Mouse (Mus musculus): ENCODE measurements at regions not wholly inside any gene's neighbourhood (a gene's known extent, or its start where the extent isn't known, plus 50 kb on each side); places are given as distances from the start of the nearest gene placed in this dataset.
A peak's percentile ranks its signal among the peaks of the same experiment; 100 is the strongest.

DNA sequence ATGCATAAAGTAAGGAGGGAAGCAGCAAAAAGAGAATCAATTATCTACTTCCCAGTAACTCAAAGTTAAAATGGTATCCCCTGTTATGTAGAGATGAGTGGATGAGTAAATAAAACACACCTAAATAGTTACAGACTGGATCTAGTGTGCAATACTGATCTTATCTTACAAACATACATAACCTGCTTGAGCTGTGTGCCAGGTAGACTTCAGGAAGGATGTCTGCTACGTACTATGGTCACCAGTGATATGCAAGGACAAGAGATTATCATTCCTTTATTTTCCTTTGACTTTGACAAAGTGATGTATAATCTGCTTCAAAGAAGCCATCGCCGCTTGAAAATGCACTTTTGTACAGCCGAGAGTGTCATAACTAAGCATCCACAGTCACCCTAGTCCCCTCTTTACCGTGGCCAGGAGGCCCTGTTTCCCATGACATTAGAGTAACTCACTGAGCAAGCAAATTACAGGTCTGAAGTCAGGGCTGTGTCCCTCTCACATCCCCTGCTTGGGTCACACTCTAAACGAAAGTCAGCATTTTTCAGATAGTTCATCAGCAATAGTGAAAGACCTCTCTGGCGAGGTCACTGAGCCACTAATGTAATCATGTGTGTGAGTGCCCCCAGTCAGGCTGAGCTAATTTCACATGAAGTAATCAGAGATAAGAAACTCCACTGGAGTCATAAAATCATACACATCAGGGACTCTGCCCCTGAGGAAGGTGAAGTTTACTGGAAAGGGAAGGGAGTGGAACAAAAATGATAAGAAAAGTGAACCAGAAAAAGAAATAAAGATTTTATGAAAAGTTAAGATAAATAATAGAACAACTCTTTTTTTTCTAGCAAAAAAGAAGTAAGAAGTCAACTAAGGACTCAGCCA is 929.8 kb upstream of the Gm7489 start:
- intact Hi-C loops (cut with DNase I) = no loop called here
- no peak for DNase-seq (ENCODE audit: low spot score)

DNA sequence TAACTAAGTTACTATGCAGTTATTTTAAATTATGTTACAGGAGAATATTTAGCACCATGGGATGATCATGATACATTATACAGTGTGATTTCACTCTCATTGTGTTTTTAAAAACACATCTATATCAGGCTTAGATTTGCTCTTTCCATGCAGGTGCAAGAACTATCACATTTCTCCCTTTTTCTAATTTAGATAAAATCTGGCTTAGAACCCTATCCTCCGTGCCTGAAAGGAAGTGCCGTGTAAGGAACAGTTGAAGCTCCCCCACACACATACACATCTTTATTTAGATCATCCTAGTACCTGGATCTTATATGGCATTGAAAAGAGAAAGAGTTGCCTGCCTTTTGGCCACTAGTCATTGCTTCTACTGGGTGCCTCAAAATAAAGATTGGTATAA is 925.0 kb upstream of the Gm7489 start:
- intact Hi-C loops (cut with DNase I) = no loop called here

GRCm38 (mm10) chr15:52961491-52961890 is 923.2 kb upstream of the Gm7489 start:
- DNase-seq (ENCODE audit: low spot score) = no peak

More for the DNA sequence above, 925.0 kb upstream of the Gm7489 start:
- DNase-seq (ENCODE audit: low spot score) = no peak

GRCm38 (mm10) chr15:52963918-52964317 is 920.8 kb upstream of the Gm7489 start:
- intact Hi-C loops (cut with DNase I) = no loop called here
- DNase-seq (ENCODE audit: low spot score) = no peak

More at GRCm38 (mm10) chr15:52961491-52961890, 923.2 kb upstream of the Gm7489 start:
- intact Hi-C loops (cut with DNase I) = no loop called here

- no peak for DNase-seq (ENCODE audit: low spot score)
- intact Hi-C loops (cut with DNase I) = no loop called here
Measured at GRCm38 (mm10) chr15:52964403-52964802, 920.3 kb upstream of the Gm7489 start.

GRCm38 (mm10) chr15:52967801-52968235 is 916.9 kb upstream of the Gm7489 start:
- DNase-seq (ENCODE audit: low spot score) = peak; percentile 65
- intact Hi-C loops (cut with DNase I) = no loop called here

- intact Hi-C loops (cut with DNase I) = no loop called here
- DNase-seq (ENCODE audit: low spot score) = no peak
Measured at GRCm38 (mm10) chr15:52982821-52983220, 901.9 kb upstream of the Gm7489 start.

DNA sequence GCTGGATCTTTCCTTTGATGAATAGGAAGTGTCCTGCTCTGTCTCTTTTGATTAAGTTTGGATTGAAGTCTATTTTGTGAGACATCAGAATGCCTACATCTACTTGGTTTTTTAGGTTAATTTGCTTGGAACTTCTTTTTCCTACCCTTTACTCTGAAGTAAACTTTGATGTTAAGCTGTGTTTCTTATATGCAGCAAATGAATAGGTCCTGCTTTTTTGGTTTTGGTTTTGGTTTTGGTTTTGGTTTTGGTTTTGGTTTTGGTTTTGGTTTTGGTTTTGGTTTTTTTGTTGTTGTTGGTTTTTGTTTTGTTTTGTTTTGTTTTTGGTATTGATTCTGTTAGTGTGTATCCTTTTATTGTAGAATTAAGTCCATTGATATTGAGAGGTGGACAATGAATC is 894.1 kb upstream of the Gm7489 start:
- intact Hi-C loops (cut with DNase I) = no loop called here
- no peak for DNase-seq (ENCODE audit: low spot score)

DNA sequence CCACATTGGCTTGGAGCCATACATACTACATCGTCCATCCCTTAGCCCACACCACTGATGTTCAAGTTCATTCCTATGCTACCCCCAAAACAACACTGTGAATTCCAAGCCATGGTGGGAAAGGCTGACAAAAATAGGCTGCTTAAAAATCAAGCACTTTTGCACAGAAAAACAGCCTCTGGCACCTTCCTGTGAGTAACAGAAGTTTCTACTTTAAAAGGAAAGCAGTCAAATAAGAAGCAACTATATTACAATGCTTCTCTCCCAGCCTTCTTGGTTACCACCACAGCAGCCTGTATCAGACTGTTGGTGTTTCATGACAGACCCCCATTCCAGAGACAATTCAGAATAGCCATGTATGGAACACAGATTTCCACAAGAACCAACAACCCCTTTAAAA is 890.4 kb upstream of the Gm7489 start:
- DNase-seq (ENCODE audit: low spot score) = no peak
- intact Hi-C loops (cut with DNase I) = no loop called here

- no peak for DNase-seq (ENCODE audit: low spot score)
- intact Hi-C loops (cut with DNase I) = no loop called here
Measured at GRCm38 (mm10) chr15:52999200-52999599, 885.5 kb upstream of the Gm7489 start.

DNA sequence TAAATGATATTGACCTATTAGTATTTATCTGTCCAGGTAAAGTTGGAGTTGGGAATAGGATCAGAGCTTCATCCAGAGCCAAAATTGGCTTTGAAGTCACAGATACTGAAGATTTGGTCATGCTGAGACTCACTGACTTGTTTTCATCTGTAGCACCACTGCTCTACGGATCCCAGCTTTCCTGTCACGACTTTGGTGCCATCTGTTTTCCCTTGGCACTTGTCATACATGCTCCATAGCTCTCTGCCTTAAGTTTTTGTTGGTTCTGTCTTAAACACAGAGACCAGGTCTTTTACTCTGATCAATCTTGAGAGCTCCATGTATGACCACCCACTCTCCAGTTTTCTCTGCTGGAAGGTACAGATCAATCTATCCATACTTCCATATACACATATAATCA is 884.9 kb upstream of the Gm7489 start:
- DNase-seq (ENCODE audit: low spot score) = no peak
- intact Hi-C loops (cut with DNase I) = no loop called here

DNA sequence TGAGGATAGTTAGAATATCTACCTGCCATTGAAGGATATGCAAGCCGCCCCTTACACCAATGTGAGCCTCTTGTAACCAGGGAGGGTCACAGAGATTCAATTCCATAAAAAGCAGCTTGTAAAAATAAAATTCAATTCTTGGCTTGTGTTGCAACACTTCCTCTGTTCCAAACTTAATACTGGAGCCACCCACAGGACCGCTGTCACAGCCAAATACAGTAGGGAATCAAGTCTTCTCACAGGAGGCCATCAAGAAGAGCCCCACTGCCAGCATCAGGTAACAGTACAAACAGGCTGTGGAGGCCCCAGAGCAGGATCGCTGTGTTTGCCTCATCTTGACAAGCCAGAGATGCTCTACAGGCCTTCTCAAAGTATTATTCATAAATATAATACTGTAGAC is 883.3 kb upstream of the Gm7489 start:
- DNase-seq (ENCODE audit: low spot score) = peak; percentile 1

DNA sequence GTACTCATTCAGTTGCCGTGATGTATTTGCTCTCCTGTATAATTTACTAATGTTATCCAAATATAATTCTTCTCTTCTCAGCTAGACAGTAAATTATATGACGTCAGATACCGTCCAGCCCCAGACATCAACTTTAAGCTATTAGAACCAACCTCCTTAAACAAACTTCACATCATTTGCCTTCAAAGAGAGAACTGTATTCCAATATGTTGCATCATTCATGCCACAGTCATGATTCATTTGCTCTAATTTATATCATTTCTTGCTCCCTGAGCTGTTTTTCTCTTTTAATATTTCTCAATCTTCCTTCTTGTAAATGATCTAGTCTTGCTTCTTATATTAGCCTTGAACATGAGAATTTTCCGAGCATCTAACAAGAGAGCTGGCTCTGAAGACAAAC is 882.7 kb upstream of the Gm7489 start:
- intact Hi-C loops (cut with DNase I) = no loop called here
- no peak for DNase-seq (ENCODE audit: low spot score)

More for the DNA sequence above, 883.3 kb upstream of the Gm7489 start:
- intact Hi-C loops (cut with DNase I) = no loop called here

- DNase-seq (ENCODE audit: low spot score) = no peak
- intact Hi-C loops (cut with DNase I) = no loop called here
Measured at GRCm38 (mm10) chr15:53004078-53004477, 880.6 kb upstream of the Gm7489 start.

- no peak for DNase-seq (ENCODE audit: low spot score)
- intact Hi-C loops (cut with DNase I) = no loop called here
Measured at GRCm38 (mm10) chr15:53006844-53007243, 877.9 kb upstream of the Gm7489 start.

- intact Hi-C loops (cut with DNase I) = no loop called here
Measured at GRCm38 (mm10) chr15:53009337-53009736, 875.4 kb upstream of the Gm7489 start.

More at GRCm38 (mm10) chr15:53009337-53009736, 875.4 kb upstream of the Gm7489 start:
- DNase-seq (ENCODE audit: low spot score) = no peak

All from heart, postnatal 25 days (tissue).